Mouse (Mus musculus) megakaryocyte, embryonic 14.5 days (primary cell): ENCODE data around the gene Gm11563. TPM values are rescaled to one million over a fixed set of nuclear protein-coding genes. Genes with fewer than 3 reads are reported as not detected.
"Not testable (repeated sequence)": the region's sequence is repeated elsewhere in the genome, so short reads cannot be mapped to it uniquely, and the experiment has no call there.

Experiments used
- H3K27me3 ChIP-seq: replicated peaks from 2 replicates; pipeline ENCODE3; 2012; ENCODE audit warnings: inconsistent platforms
- H3K36me3 ChIP-seq: replicated peaks from 2 replicates; pipeline ENCODE3; 2012; ENCODE audit warnings: low read length, inconsistent platforms, mixed read lengths
- H3K4me1 ChIP-seq: 2 replicates; pipeline ENCODE4 v1.6.1; 2012; ENCODE audit warnings: inconsistent platforms
- H3K4me3 ChIP-seq: replicated peaks from 2 replicates; pipeline ENCODE3; 2012; ENCODE audit warnings: moderate library complexity, mild to moderate bottlenecking, inconsistent platforms
- H3K9me3 ChIP-seq: 2 replicates; pipeline ENCODE4 v1.6.1; 2012; ENCODE audit warnings: inconsistent platforms
- FLI1 ChIP-seq: IDR thresholded peaks from 2 replicates; pipeline ENCODE4 v1.6.1; 2012; ENCODE audit warnings: low read length, inconsistent platforms, mixed read lengths
- GATA1 ChIP-seq: IDR thresholded peaks from 3 replicates; pipeline ENCODE4 v1.6.1; 2012; ENCODE audit warnings: mixed read lengths, low read length, inconsistent platforms, borderline replicate concordance
- polyA plus RNA-seq: library from polyadenylated mRNA; stranded (reverse); fragments of >175 nt; gene quantifications from 2 replicates; pipeline ENCODE4 v1.2.3, GENCODE M21; 2012; ENCODE audit warnings: low replicate concordance; ENCODE audit not compliant: insufficient read depth

Gm11563 gene
- not detected in 2 replicates for polyA plus RNA-seq

DNA sequence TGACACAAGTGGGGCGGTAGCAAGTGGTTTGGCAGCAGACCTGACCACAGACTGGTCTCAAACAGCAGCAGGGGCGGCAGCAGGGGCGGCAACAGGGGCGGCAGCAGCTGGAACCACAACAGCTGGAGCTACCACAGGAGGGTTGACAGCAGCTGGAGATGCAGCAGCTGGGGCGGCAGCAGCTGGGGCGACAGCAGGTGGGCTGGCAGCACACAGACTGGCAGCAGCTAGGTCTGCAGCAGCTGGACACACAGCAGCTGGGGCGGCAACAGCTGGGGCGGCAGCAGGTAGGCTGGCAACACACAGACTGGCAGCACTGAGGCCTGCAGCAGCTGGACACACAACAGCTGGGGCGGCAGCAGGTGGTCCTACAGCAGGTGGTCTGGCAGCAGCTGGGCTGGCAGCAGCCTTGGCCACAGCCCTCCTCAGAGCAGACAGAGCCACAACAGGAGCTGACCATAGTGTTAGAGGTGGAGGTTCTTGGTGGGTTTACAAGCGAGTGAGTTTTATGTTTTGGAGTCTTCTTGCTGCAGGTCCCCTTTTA is at the start of gene Gm11563:
Gm11563 (minus strand) TSS at position 494 of the 544 bp plus-strand sequence.
- H3K36me3 ChIP-seq, H3K27me3 ChIP-seq, H3K4me1 ChIP-seq: not testable (repeated sequence)

DNA sequence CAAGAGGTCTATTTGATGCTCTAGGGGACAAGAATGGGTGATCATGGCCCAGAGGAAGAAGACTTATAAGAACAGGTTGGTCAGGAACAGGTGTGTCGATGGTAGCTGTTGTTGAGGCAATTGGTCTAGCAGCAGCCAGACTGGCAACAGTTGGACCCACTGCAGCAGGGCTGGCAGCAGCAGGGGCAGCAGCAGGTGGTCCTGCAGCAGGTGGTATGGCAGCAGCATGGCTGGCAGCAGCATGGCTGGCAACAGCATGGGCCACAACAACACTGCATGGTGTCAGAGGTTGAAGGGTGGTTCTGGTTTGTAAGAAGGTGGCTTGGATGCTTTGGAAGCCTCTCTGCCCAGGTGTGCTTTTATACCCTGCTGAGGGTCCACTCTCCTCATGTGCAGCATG is 31.7 kb upstream of the Gm11563 start, which contains the start of gene Gm14190:
Gm14190 (minus strand) TSS at position 278 of the 400 bp plus-strand sequence.
- H3K9me3 ChIP-seq: no peaks in the 10 kb centered on the region
- TF ChIP-seq FLI1 (no peak), GATA1 (no peak)
- H3K4me3 ChIP-seq: no peak within 1 kb of the TSS
- no peaks in the 10 kb centered on the region for H3K36me3 ChIP-seq
- no peaks in the 10 kb centered on the region for H3K4me1 ChIP-seq
- H3K27me3 ChIP-seq: no peaks in the 10 kb centered on the region

More for the DNA sequence above, at the start of gene Gm11563:
- H3K9me3 ChIP-seq, H3K4me3 ChIP-seq: not testable (repeated sequence)

DNA sequence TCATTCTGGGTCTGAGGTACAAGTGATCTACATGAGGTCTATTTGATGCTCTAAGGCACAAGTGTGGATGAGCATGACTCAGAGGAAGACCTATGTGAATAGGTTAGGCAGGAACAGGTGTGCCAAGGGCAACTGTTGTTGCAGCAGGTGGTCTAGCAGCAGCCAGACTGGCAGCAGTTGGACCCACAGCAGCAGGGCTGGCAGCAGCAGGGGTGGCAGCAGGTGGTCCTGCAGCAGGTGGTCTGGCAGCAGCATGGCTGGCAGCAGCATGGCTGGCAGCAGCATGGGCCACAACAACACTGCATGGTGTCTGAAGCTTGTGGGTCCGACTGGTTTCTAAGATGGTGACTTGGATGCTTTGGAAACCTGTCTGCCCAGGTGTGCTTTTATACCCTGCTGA is 26.5 kb upstream of the Gm11563 start:
- not testable (repeated sequence) for H3K4me3 ChIP-seq, H3K4me1 ChIP-seq, H3K9me3 ChIP-seq, H3K36me3 ChIP-seq, H3K27me3 ChIP-seq

DNA sequence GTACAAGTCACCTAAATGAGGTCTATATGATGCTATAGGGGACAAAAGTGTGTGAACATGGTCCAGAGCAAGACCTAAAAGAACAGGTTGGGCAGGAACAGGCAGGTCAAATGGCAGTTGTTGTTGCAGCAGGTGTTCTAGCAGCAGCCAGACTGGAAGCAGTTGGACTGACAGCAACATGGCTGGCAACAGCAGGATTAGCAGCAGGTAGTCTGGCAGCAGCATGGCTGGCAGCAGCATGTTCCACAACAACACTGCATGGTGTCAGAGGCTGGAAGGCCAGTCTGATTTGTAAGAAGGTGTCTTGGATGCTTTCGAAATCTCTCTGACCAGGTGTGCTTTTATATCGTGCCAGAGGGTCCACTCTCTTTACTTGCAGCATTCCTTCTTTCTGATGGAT is 24.7 kb upstream of the Gm11563 start:
- H3K4me3 ChIP-seq: peak overlapping the region; percentile 54
- H3K36me3 ChIP-seq: no peaks in the 10 kb centered on the region
- H3K27me3 ChIP-seq: no peaks in the 10 kb centered on the region
- TF ChIP-seq GATA1 (no peak), FLI1 (no peak)
- H3K4me1 ChIP-seq: no peaks in the 10 kb centered on the region
- no peaks in the 10 kb centered on the region for H3K9me3 ChIP-seq

DNA sequence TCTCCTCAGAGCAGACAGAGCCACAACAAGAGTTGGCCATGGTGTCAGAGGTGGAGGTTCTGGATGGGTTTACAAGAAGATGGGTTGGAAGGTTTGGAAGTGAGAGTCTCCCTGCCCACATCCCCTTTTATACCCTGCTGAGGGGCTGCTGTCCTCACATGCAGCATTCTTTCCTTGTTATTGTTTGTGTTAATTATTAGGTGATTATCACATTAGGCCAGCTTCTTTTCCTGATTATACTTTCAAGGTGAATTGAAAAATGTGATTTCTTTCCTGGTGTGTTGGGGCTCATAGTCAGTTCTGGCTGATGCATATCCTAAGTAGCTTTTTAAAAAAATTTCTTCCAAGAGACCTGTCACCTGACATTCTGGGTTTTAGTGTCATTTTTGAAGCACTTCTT is 7.1 kb upstream of the Gm11563 start, which contains the start of gene Krtap4-6:
Krtap4-6 (minus strand) TSS at position 101 of the 400 bp plus-strand sequence.
- H3K36me3 ChIP-seq: no peaks in the 10 kb centered on the region
- H3K27me3 ChIP-seq: no peaks in the 10 kb centered on the region
- no peaks in the 10 kb centered on the region for H3K4me1 ChIP-seq
- no peak for TF ChIP-seq FLI1
- TF ChIP-seq GATA1: no peak
- 0 out of 2 replicates have a peak, but pooled peaks cover 3% of the 10 kb centered on the region for H3K9me3 ChIP-seq
- no peak within 1 kb of the TSS for H3K4me3 ChIP-seq

DNA sequence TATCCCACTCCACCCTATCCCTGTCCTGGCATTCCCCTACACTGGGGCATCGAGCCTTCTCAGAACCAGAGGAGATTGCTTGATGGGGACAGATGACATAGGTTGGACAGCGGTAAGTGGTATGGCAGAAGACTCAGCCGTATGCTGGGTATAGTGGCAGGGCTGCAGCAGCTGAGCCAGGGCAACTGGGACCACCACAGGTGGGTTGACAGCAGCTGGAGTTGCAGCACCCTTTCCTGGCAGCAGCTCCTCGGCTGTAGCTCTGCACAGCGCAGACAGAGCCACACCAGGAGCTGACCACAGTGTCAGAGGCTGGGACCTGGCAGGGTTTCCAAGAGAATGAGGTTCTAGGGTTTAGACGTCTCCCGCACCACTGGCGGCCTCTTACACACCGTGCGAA is 4.0 kb upstream of the Gm11563 start:
- no peak overlapping the region for H3K4me3 ChIP-seq
- H3K36me3 ChIP-seq: no peaks in the 10 kb centered on the region
- H3K4me1 ChIP-seq: no peaks in the 10 kb centered on the region
- TF ChIP-seq GATA1 (no peak), FLI1 (no peak)
- 0 out of 2 replicates have a peak, but pooled peaks cover 3% of the 10 kb centered on the region for H3K9me3 ChIP-seq
- no peaks in the 10 kb centered on the region for H3K27me3 ChIP-seq

DNA sequence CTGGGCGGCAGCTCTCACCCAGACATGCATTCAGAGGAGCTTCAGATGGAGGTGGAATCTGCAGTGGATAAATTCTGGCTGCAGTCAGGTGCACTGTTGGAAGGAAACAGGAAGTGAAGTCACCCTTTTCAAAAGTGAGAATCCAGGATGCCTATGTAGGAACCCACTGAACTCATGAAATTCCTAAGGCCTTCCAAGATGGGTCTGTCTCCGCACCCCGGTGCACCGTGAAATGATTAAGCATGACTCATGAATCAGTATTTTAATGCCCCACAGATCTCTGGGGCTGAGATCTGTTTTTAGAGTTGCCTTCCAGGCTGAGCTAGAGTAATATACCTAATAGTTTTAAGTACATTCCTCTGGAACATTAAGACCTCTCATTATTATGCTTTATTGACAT is 496 bp upstream of the Gm11563 start:
- TF ChIP-seq FLI1 (no peak), GATA1 (no peak)
- H3K36me3 ChIP-seq: no peaks in the 10 kb centered on the region
- 0 out of 2 replicates have a peak, but pooled peaks cover 3% of the 10 kb centered on the region for H3K9me3 ChIP-seq
- no peaks in the 10 kb centered on the region for H3K4me1 ChIP-seq
- H3K27me3 ChIP-seq: no peaks in the 10 kb centered on the region
- no peak overlapping the region for H3K4me3 ChIP-seq

DNA sequence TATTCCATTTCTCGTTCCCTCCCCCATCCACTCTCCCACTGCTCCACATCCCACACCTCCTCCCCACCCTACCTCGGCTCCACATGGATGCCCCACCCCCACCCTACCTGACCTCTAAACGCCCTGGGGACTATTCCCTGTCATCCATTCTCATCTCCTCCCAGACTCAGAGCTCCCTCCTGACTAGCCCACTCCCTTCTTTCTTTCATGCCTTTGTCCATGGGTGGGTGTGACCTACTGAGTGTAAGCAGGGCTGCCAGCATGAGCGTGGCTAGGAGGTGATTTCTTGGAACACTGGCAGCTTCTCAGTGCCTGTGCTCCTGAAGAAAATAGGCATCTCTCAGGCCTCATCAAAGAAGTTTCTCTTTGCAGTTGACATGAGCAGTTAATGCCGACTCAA is 1.7 kb downstream of the Gm11563 start:
- 0 out of 2 replicates have a peak, but pooled peaks cover 3% of the 10 kb centered on the region for H3K9me3 ChIP-seq
- H3K4me3 ChIP-seq: no peak overlapping the region
- no peaks in the 10 kb centered on the region for H3K36me3 ChIP-seq
- TF ChIP-seq GATA1 (no peak), FLI1 (no peak)
- no peaks in the 10 kb centered on the region for H3K4me1 ChIP-seq
- no peaks in the 10 kb centered on the region for H3K27me3 ChIP-seq

DNA sequence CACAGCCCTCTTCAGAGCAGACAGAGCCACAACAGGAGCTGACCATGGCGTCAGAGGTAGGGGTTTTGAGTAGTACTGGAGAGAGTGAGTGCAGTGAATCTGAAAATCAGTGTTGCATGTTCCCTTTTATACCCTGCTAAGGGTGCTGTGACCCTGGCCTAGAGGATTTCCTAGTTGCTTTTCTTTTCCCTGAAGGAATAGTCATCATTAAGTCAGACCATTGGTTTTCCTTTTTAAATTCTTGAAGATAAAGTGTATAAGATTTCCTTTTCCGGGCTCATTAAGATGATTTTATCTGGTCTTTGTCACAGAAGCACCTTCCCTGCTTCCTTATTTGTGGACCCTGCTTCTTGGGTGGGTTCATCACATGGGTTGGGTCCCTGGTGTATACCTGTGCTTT is 8.6 kb downstream of the Gm11563 start, which contains the start of gene Gm11555:
Gm11555 (minus strand) TSS at position 101 of the 400 bp plus-strand sequence.
- H3K4me1 ChIP-seq: no peaks in the 10 kb centered on the region
- H3K9me3 ChIP-seq: no peaks in the 10 kb centered on the region
- no peaks in the 10 kb centered on the region for H3K27me3 ChIP-seq
- no peak within 1 kb of the TSS for H3K4me3 ChIP-seq
- H3K36me3 ChIP-seq: no peaks in the 10 kb centered on the region
- no peak for TF ChIP-seq GATA1
- no peak for TF ChIP-seq FLI1

DNA sequence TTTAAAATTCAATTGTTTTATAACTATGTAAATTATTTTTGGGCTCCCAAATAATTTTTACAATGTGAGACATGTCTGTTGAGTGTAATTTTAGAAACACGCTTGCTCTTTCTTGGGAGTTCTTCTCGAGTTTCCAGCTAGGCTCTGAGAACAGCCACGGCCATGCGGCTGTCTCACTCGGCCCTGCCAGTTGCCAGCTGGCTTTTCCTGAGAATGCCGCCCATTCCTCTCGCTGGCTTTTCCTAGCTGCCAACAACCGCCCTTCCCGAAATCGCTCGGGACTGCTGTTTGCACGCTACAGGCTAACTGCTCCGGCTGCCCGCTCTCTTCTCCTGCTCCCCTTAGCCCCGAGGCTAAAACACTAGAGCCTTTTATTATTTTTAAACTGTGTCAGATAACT is 12.3 kb downstream of the Gm11563 start:
- Histone ChIP-seq H3K27me3 (no peaks in the 10 kb centered on the region), H3K36me3 (no peaks in the 10 kb centered on the region), H3K9me3 (no peaks in the 10 kb centered on the region), H3K4me1 (no peaks in the 10 kb centered on the region), H3K4me3 (no peak overlapping the region)
- no peak for TF ChIP-seq FLI1
- no peak for TF ChIP-seq GATA1

DNA sequence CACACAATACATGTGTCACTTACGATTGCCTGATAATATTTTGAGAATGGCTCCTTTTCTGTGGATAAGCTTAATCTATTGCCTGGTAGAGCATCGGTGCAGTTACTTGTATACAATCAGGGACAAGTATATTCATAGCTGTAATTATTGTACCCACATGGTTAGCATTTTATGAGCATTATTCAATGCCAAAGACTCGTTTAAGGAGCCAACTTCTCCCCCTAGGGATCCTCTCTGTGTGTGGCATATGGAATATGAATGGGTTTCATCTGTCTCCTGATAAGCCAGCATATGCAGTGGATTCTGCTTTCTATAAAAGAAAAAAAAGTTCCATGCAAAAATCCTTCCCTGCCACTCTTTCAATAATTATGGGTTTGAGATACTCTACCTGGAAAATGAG is 14.4 kb downstream of the Gm11563 start:
- H3K27me3 ChIP-seq: no peaks in the 10 kb centered on the region
- H3K4me3 ChIP-seq: no peak overlapping the region
- no peak for TF ChIP-seq FLI1
- no peak for TF ChIP-seq GATA1
- no peaks in the 10 kb centered on the region for H3K4me1 ChIP-seq
- H3K9me3 ChIP-seq: no peaks in the 10 kb centered on the region
- H3K36me3 ChIP-seq: no peaks in the 10 kb centered on the region

DNA sequence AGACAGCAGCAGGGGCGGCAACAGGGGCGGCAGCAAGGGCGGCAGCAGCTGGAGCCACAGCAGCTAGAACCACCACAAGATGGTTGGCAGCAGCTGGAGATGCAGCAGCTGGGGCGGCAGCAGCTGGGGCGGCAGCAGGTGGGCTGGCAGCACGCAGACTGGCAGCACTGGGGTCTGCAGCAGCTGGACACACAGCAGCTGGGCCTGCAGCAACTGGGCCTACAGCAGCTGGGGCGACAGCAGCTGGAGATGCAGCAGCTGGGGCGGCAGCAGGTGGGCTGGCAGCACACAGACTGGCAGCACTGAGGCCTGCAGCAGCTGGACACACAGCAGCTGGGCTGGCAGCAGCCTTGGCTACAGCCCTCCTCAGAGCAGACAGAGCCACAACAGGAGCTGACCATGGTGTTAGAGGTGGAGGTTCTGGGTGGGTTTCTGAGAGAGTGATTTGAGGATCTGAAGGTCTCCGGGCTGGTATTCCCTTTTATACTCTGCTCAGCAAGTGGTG is 15.1 kb downstream of the Gm11563 start, which contains the start of gene Krtap4-7:
Krtap4-7 (minus strand) TSS at position 455 of the 505 bp plus-strand sequence.
- not testable (repeated sequence) for H3K36me3 ChIP-seq, H3K27me3 ChIP-seq, H3K4me3 ChIP-seq, H3K9me3 ChIP-seq, H3K4me1 ChIP-seq
